Mouse (Mus musculus) kidney, postnatal 0 days (tissue): ENCODE measurements at regions not wholly inside any gene's neighbourhood (a gene's known extent, or its start where the extent isn't known, plus 50 kb on each side); places are given as distances from the start of the nearest gene placed in this dataset.

Source experiments
- ATAC-seq: fragments of 200-750 bp; cut with Nextera tagmentation; replicated peaks from 2 replicates; pipeline ENCODE4 v1.8.0; 2017; ENCODE audit warnings: low read depth, moderate number of reproducible peaks, moderate TSS enrichment, moderate library complexity; ENCODE audit not compliant: low FRiP score
- DNase-seq: peaks from one replicate; pipeline ENCODE4 v3.0.0-alpha.2; 2016; ENCODE audit warnings: low spot score
- H3K27ac ChIP-seq: fragments of 300-500 bp; sonication (generic); 2 replicates; pipeline ENCODE4 v1.5.1; 2014; ENCODE audit warnings: mild to moderate bottlenecking
- H3K27me3 ChIP-seq: fragments of 300-500 bp; sonication (generic); 2 replicates; pipeline ENCODE4 v1.6.1; 2014; ENCODE audit warnings: low read length, mixed read lengths; ENCODE audit not compliant: insufficient read depth
- H3K36me3 ChIP-seq: fragments of 300-500 bp; sonication (generic); 2 replicates; pipeline ENCODE4 v1.6.1; 2014; ENCODE audit warnings: low read length, mixed read lengths; ENCODE audit not compliant: insufficient read depth
- H3K4me1 ChIP-seq: fragments of 300-500 bp; sonication (generic); replicated peaks from 2 replicates; pipeline ENCODE4 v1.6.1; 2014; ENCODE audit warnings: antibody characterized with exemption, low read length, mixed read lengths; ENCODE audit not compliant: insufficient read depth
- H3K4me2 ChIP-seq: fragments of 300-500 bp; sonication (generic); 2 replicates; pipeline ENCODE4 v1.6.1; 2014; ENCODE audit warnings: mild to moderate bottlenecking, low read length, moderate library complexity, mixed read lengths
- H3K4me3 ChIP-seq: fragments of 300-500 bp; sonication (generic); replicated peaks from 2 replicates; pipeline ENCODE4 v1.5.1; 2014; ENCODE audit warnings: low read depth, low read length
- H3K9ac ChIP-seq: fragments of 300-500 bp; sonication (generic); 2 replicates; pipeline ENCODE4 v1.6.1; 2014; ENCODE audit warnings: low read depth, low read length
- H3K9me3 ChIP-seq: fragments of 300-500 bp; sonication (generic); replicated peaks from 2 replicates; pipeline ENCODE4 v1.6.1; 2016; ENCODE audit warnings: low read length, inconsistent platforms, mixed read lengths
- CTCF ChIP-seq: IDR thresholded peaks from 2 replicates; pipeline ENCODE4 v1.5.1; 2016; ENCODE audit warnings: antibody characterized with exemption, low read depth, mild to moderate bottlenecking, moderate library complexity
- WGBS: fragments of 180-500 bp; shearing (Covaris S2); extraction: QIAGEN DNeasy Blood & Tissue Kit; methylation state at CpG from one replicate; pipeline ENCODE4 v1.1.7; 2014; 5-methylcytosine and 5-hydroxymethylcytosine counted together

GRCm38 (mm10) chr10:104592009-104592603, 398.3 kb downstream of the Gm4340 start:
- ATAC-seq (no peak), DNase-seq (peak; percentile 76)
- Histone ChIP-seq H3K4me3 (no peak overlapping the region), H3K27ac (no peak overlapping the region), H3K36me3 (no peaks in the 10 kb centered on the region), H3K9ac (no peak overlapping the region), H3K4me1 (no peaks in the 10 kb centered on the region), H3K4me2 (no peak overlapping the region), H3K27me3 (no peaks in the 10 kb centered on the region), H3K9me3 (no peaks in the 10 kb centered on the region)
- 18% methylated on average over 3 of the region's 3 CpGs for WGBS
- no peak for TF ChIP-seq CTCF

- no peak for TF ChIP-seq CTCF
- no peaks in the 10 kb centered on the region for H3K4me1 ChIP-seq
- no peak for DNase-seq
- H3K36me3 ChIP-seq: no peaks in the 10 kb centered on the region
- H3K9me3 ChIP-seq: no peaks in the 10 kb centered on the region
- no peak for ATAC-seq
- no peak overlapping the region for H3K4me3 ChIP-seq
- H3K27ac ChIP-seq: no peak overlapping the region
- no peak overlapping the region for H3K9ac ChIP-seq
- WGBS: 75% methylated on average over 5 of the region's 5 CpGs
- no peaks in the 10 kb centered on the region for H3K27me3 ChIP-seq
- H3K4me2 ChIP-seq: no peak overlapping the region
Observed at GRCm38 (mm10) chr10:104595920-104596319, 402.1 kb downstream of the Gm4340 start.

- Histone ChIP-seq H3K4me1 (no peaks in the 10 kb centered on the region), H3K9ac (no peak overlapping the region), H3K27ac (no peak overlapping the region), H3K36me3 (no peaks in the 10 kb centered on the region), H3K9me3 (no peaks in the 10 kb centered on the region), H3K4me3 (no peak overlapping the region), H3K27me3 (no peaks in the 10 kb centered on the region), H3K4me2 (no peak overlapping the region)
- TF ChIP-seq CTCF: no peak
- ATAC-seq (no peak), DNase-seq (peak; percentile 53)
- WGBS: 36% methylated on average over 1 of the region's 1 CpGs
Observed at GRCm38 (mm10) chr10:104627629-104628028, 433.8 kb downstream of the Gm4340 start.

GRCm38 (mm10) chr10:104651020-104651419, 457.2 kb downstream of the Gm4340 start:
- TF ChIP-seq CTCF: no peak
- Histone ChIP-seq H3K9me3 (no peaks in the 10 kb centered on the region), H3K9ac (no peak overlapping the region), H3K4me2 (no peak overlapping the region), H3K4me1 (no peaks in the 10 kb centered on the region), H3K36me3 (no peaks in the 10 kb centered on the region), H3K4me3 (no peak overlapping the region), H3K27ac (no peak overlapping the region), H3K27me3 (no peaks in the 10 kb centered on the region)
- DNase-seq (no peak), ATAC-seq (no peak)
- WGBS: 91% methylated on average over 8 of the region's 8 CpGs

- ATAC-seq (no peak), DNase-seq (no peak)
- TF ChIP-seq CTCF: no peak
- Histone ChIP-seq H3K4me1 (no peaks in the 10 kb centered on the region), H3K4me3 (no peak overlapping the region), H3K27me3 (no peaks in the 10 kb centered on the region), H3K36me3 (no peaks in the 10 kb centered on the region), H3K9me3 (no peaks in the 10 kb centered on the region), H3K27ac (no peak overlapping the region), H3K4me2 (no peak overlapping the region), H3K9ac (no peak overlapping the region)
- WGBS: 50% methylated on average over 7 of the region's 7 CpGs
Observed at GRCm38 (mm10) chr10:104660298-104660697, 466.5 kb downstream of the Gm4340 start.

GRCm38 (mm10) chr10:104661672-104662071, 467.8 kb downstream of the Gm4340 start:
- DNase-seq (peak; percentile 37), ATAC-seq (no peak)
- H3K9me3 ChIP-seq: no peaks in the 10 kb centered on the region
- H3K27ac ChIP-seq: no peak overlapping the region
- TF ChIP-seq CTCF: no peak
- 28% methylated on average over 7 of the region's 7 CpGs for WGBS
- no peak overlapping the region for H3K9ac ChIP-seq
- H3K27me3 ChIP-seq: no peaks in the 10 kb centered on the region
- H3K36me3 ChIP-seq: no peaks in the 10 kb centered on the region
- H3K4me1 ChIP-seq: no peaks in the 10 kb centered on the region
- no peak overlapping the region for H3K4me2 ChIP-seq
- H3K4me3 ChIP-seq: no peak overlapping the region

- H3K4me3 ChIP-seq: no peak overlapping the region
- H3K9ac ChIP-seq: no peak overlapping the region
- no peaks in the 10 kb centered on the region for H3K36me3 ChIP-seq
- TF ChIP-seq CTCF: no peak
- no peak overlapping the region for H3K4me2 ChIP-seq
- 70% methylated on average over 2 of the region's 2 CpGs for WGBS
- DNase-seq: no peak
- H3K27ac ChIP-seq: no peak overlapping the region
- H3K4me1 ChIP-seq: no peaks in the 10 kb centered on the region
- ATAC-seq: no peak
- no peaks in the 10 kb centered on the region for H3K27me3 ChIP-seq
- no peaks in the 10 kb centered on the region for H3K9me3 ChIP-seq
Observed at GRCm38 (mm10) chr10:104668286-104668685, 474.4 kb downstream of the Gm4340 start.
